Mouse (Mus musculus) spleen, adult 10 weeks (tissue): Measurements from ENCODE around the gene Slc39a12. TPM values are rescaled to one million over a fixed set of nuclear protein-coding genes. Genes with fewer than 3 reads are reported as not detected.

ENCODE experiments used
- polyA plus RNA-seq: library from polyadenylated mRNA; stranded (reverse); fragments of 350-450 nt; fragmentation: Illumina TruSeq; extraction: RNeasy Lipid Tissue Mini Kit (QIAGEN cat#74804); gene quantifications from one replicate; pipeline ENCODE4 v1.2.3, GENCODE M21; 2015; ENCODE audit warnings: low replicate concordance; ENCODE audit not compliant: insufficient read depth

The Slc39a12 gene
- 0.30 TPM for polyA plus RNA-seq

GRCm38 (mm10) chr2:14388162-14388561 lies at the start of gene Slc39a12:
Slc39a12 (plus strand) TSS chr2:14388316.

Other genes with a start within 250 kb of the Slc39a12 start
- gene Tmem236, start 213.8 kb upstream of the Slc39a12 start, polyA plus RNA-seq, result 0.08 TPM
- gene Mrc1, start 158.9 kb upstream of the Slc39a12 start, polyA plus RNA-seq, result 85.0 TPM
- gene Cacnb2, start 214.8 kb downstream of the Slc39a12 start, polyA plus RNA-seq, result 0.83 TPM